Mouse (Mus musculus) kidney, postnatal 0 days (tissue): Measurements from ENCODE around the gene Arid1b. TPM values are rescaled to one million over a fixed set of nuclear protein-coding genes. Genes with fewer than 3 reads are reported as not detected.

Experiments
- ATAC-seq: fragments of 200-750 bp; cut with Nextera tagmentation; replicated peaks from 2 replicates; pipeline ENCODE4 v1.8.0; 2017; ENCODE audit warnings: low read depth, moderate number of reproducible peaks, moderate TSS enrichment, moderate library complexity; ENCODE audit not compliant: low FRiP score
- DNase-seq: peaks from one replicate; pipeline ENCODE4 v3.0.0-alpha.2; 2016; ENCODE audit warnings: low spot score
- H3K27ac ChIP-seq: fragments of 300-500 bp; sonication (generic); 2 replicates; pipeline ENCODE4 v1.5.1; 2014; ENCODE audit warnings: mild to moderate bottlenecking
- H3K27me3 ChIP-seq: fragments of 300-500 bp; sonication (generic); 2 replicates; pipeline ENCODE4 v1.6.1; 2014; ENCODE audit warnings: low read length, mixed read lengths; ENCODE audit not compliant: insufficient read depth
- H3K36me3 ChIP-seq: fragments of 300-500 bp; sonication (generic); 2 replicates; pipeline ENCODE4 v1.6.1; 2014; ENCODE audit warnings: low read length, mixed read lengths; ENCODE audit not compliant: insufficient read depth
- H3K4me1 ChIP-seq: fragments of 300-500 bp; sonication (generic); replicated peaks from 2 replicates; pipeline ENCODE4 v1.6.1; 2014; ENCODE audit warnings: antibody characterized with exemption, low read length, mixed read lengths; ENCODE audit not compliant: insufficient read depth
- H3K4me2 ChIP-seq: fragments of 300-500 bp; sonication (generic); 2 replicates; pipeline ENCODE4 v1.6.1; 2014; ENCODE audit warnings: mild to moderate bottlenecking, low read length, moderate library complexity, mixed read lengths
- H3K4me3 ChIP-seq: fragments of 300-500 bp; sonication (generic); replicated peaks from 2 replicates; pipeline ENCODE4 v1.5.1; 2014; ENCODE audit warnings: low read depth, low read length
- H3K9ac ChIP-seq: fragments of 300-500 bp; sonication (generic); 2 replicates; pipeline ENCODE4 v1.6.1; 2014; ENCODE audit warnings: low read depth, low read length
- H3K9me3 ChIP-seq: fragments of 300-500 bp; sonication (generic); replicated peaks from 2 replicates; pipeline ENCODE4 v1.6.1; 2016; ENCODE audit warnings: low read length, inconsistent platforms, mixed read lengths
- CTCF ChIP-seq: IDR thresholded peaks from 2 replicates; pipeline ENCODE4 v1.5.1; 2016; ENCODE audit warnings: antibody characterized with exemption, low read depth, mild to moderate bottlenecking, moderate library complexity
- WGBS: fragments of 180-500 bp; shearing (Covaris S2); extraction: QIAGEN DNeasy Blood & Tissue Kit; methylation state at CpG from one replicate; pipeline ENCODE4 v1.1.7; 2014; 5-methylcytosine and 5-hydroxymethylcytosine counted together
- polyA plus RNA-seq: library from polyadenylated mRNA; unstranded; fragments of >200 nt; fragmentation: Nextera tagmentation; extraction: Ambion mirVana; gene quantifications from 2 replicates; pipeline ENCODE4 v1.2.1, GENCODE M21; 2015

The Arid1b gene
- polyA plus RNA-seq, 1 experiment from 2014 or later: 9.2 TPM

- Histone ChIP-seq H3K9ac (no peak overlapping the region), H3K4me3 (no peak overlapping the region), H3K9me3 (no peaks in the 10 kb centered on the region), H3K27me3 (no peaks in the 10 kb centered on the region), H3K4me2 (no peak overlapping the region), H3K4me1 (peaks cover 4% of the 10 kb centered on the region; the same call in 1 of the 2 replicates), H3K36me3 (no peaks in the 10 kb centered on the region), H3K27ac (no peak overlapping the region)
- no peak for DNase-seq
- ATAC-seq: no peak
- 88% methylated on average over 3 of the region's 3 CpGs for WGBS
- TF ChIP-seq CTCF: no peak
These were observed 40.1 kb downstream of the Arid1b start for GRCm38 (mm10) chr17:5034201-5034600.

- TF ChIP-seq CTCF: no peak
- Histone ChIP-seq H3K27me3 (no peaks in the 10 kb centered on the region), H3K4me3 (no peak overlapping the region), H3K9ac (no peak overlapping the region), H3K36me3 (0 out of 2 replicates have a peak, but pooled peaks cover 3% of the 10 kb centered on the region), H3K4me2 (no peak overlapping the region), H3K9me3 (no peaks in the 10 kb centered on the region), H3K4me1 (peaks cover 8% of the 10 kb centered on the region; the same call in 1 of the 2 replicates), H3K27ac (no peak overlapping the region)
- DNase-seq (no peak), ATAC-seq (no peak)
- 57% methylated on average over 2 of the region's 2 CpGs for WGBS
These were observed 42.2 kb downstream of the Arid1b start for GRCm38 (mm10) chr17:5036200-5036835.

GRCm38 (mm10) chr17:5037199-5037598 lies 43.1 kb downstream of the Arid1b start:
- no peaks in the 10 kb centered on the region for H3K9me3 ChIP-seq
- 0 out of 2 replicates have a peak, but pooled peaks cover 3% of the 10 kb centered on the region for H3K36me3 ChIP-seq
- ATAC-seq: no peak
- no peaks in the 10 kb centered on the region for H3K27me3 ChIP-seq
- DNase-seq: no peak
- no peak overlapping the region for H3K27ac ChIP-seq
- H3K4me1 ChIP-seq: peaks cover 8% of the 10 kb centered on the region; the same call in 1 of the 2 replicates
- H3K4me3 ChIP-seq: no peak overlapping the region
- WGBS: 78% methylated on average over 8 of the region's 8 CpGs
- no peak overlapping the region for H3K9ac ChIP-seq
- no peak overlapping the region for H3K4me2 ChIP-seq
- TF ChIP-seq CTCF: no peak

GRCm38 (mm10) chr17:5039826-5040225 lies 45.7 kb downstream of the Arid1b start:
- H3K27ac ChIP-seq: peak overlapping the region; percentile 25; the same call in 1 of the 2 replicates
- WGBS: 71% methylated on average over 2 of the region's 2 CpGs

GRCm38 (mm10) chr17:5043871-5044270 lies 49.7 kb downstream of the Arid1b start:
- Histone ChIP-seq H3K4me3 (no peak overlapping the region), H3K36me3 (0 out of 2 replicates have a peak, but pooled peaks cover 3% of the 10 kb centered on the region), H3K9ac (no peak overlapping the region), H3K4me2 (no peak overlapping the region), H3K4me1 (0 out of 2 replicates have a peak, but pooled peaks cover 4% of the 10 kb centered on the region), H3K27ac (no peak overlapping the region), H3K27me3 (no peaks in the 10 kb centered on the region), H3K9me3 (no peaks in the 10 kb centered on the region)
- ATAC-seq (no peak), DNase-seq (no peak)
- WGBS: 74% methylated on average over 7 of the region's 7 CpGs
- TF ChIP-seq CTCF: no peak

More at GRCm38 (mm10) chr17:5039826-5040225, 45.7 kb downstream of the Arid1b start:
- H3K4me1 ChIP-seq: peaks cover 8% of the 10 kb centered on the region; the same call in 1 of the 2 replicates
- no peaks in the 10 kb centered on the region for H3K9me3 ChIP-seq
- H3K4me3 ChIP-seq: no peak overlapping the region
- 0 out of 2 replicates have a peak, but pooled peaks cover 3% of the 10 kb centered on the region for H3K36me3 ChIP-seq
- H3K4me2 ChIP-seq: no peak overlapping the region
- DNase-seq: no peak
- H3K9ac ChIP-seq: no peak overlapping the region
- no peak for TF ChIP-seq CTCF
- ATAC-seq: no peak
- no peaks in the 10 kb centered on the region for H3K27me3 ChIP-seq

GRCm38 (mm10) chr17:5045613-5046012 lies 51.5 kb downstream of the Arid1b start:
- no peak for DNase-seq
- ATAC-seq: no peak
- H3K36me3 ChIP-seq: 0 out of 2 replicates have a peak, but pooled peaks cover under 1% of the 10 kb centered on the region
- H3K9me3 ChIP-seq: no peaks in the 10 kb centered on the region
- H3K4me2 ChIP-seq: no peak overlapping the region
- 83% methylated on average over 5 of the region's 5 CpGs for WGBS
- H3K9ac ChIP-seq: no peak overlapping the region
- no peaks in the 10 kb centered on the region for H3K27me3 ChIP-seq
- no peak overlapping the region for H3K4me3 ChIP-seq
- no peak for TF ChIP-seq CTCF
- peaks cover 9% of the 10 kb centered on the region; the same call in 1 of the 2 replicates for H3K4me1 ChIP-seq
- H3K27ac ChIP-seq: no peak overlapping the region
